Mouse (Mus musculus) midbrain, embryonic 16.5 days (tissue): ENCODE results near the gene Cobl. TPM values are rescaled to one million over a fixed set of nuclear protein-coding genes. Genes with fewer than 3 reads are reported as not detected.
A peak's percentile ranks its signal among the peaks of the same experiment; 100 is the strongest.

Experiments
- ATAC-seq: fragments of 200-750 bp; cut with Nextera tagmentation; 2 replicates; pipeline ENCODE4 v1.8.0; 2017; ENCODE audit warnings: moderate TSS enrichment
- H3K27ac ChIP-seq: fragments of 300-500 bp; sonication (generic); 2 replicates; pipeline ENCODE4 v1.5.1; 2014; ENCODE audit warnings: mild to moderate bottlenecking, low read length, mixed read lengths
- H3K27me3 ChIP-seq: fragments of 300-500 bp; sonication (generic); 2 replicates; pipeline ENCODE4 v1.6.1; 2014; ENCODE audit warnings: low read depth, low read length, mixed read lengths; ENCODE audit not compliant: control insufficient read depth, insufficient read depth
- H3K36me3 ChIP-seq: fragments of 300-500 bp; sonication (generic); 2 replicates; pipeline ENCODE4 v1.6.1; 2014; ENCODE audit warnings: mild to moderate bottlenecking, low read length, moderate library complexity, mixed read lengths; ENCODE audit not compliant: control insufficient read depth, insufficient read depth
- H3K4me1 ChIP-seq: fragments of 300-500 bp; sonication (generic); 2 replicates; pipeline ENCODE4 v1.6.1; 2014; ENCODE audit warnings: mild to moderate bottlenecking, low read length, mixed read lengths; ENCODE audit not compliant: control insufficient read depth, insufficient read depth
- H3K4me2 ChIP-seq: fragments of 300-500 bp; sonication (generic); 2 replicates; pipeline ENCODE4 v1.6.1; 2014; ENCODE audit warnings: mild to moderate bottlenecking, low read length, mixed read lengths
- H3K4me3 ChIP-seq: fragments of 300-500 bp; sonication (generic); 2 replicates; pipeline ENCODE4 v1.5.1; 2014; ENCODE audit warnings: low read depth, mild to moderate bottlenecking, low read length, moderate library complexity, mixed read lengths
- H3K9ac ChIP-seq: fragments of 300-500 bp; sonication (generic); 2 replicates; pipeline ENCODE4 v1.6.1; 2014; ENCODE audit warnings: low read depth, low read length, mixed read lengths
- H3K9me3 ChIP-seq: fragments of 300-500 bp; sonication (generic); replicated peaks from 2 replicates; pipeline ENCODE4 v1.6.1; 2014; ENCODE audit warnings: mild to moderate bottlenecking, low read length, mixed read lengths; ENCODE audit not compliant: control insufficient read depth, poor library complexity, severe bottlenecking
- WGBS: fragments of 180-500 bp; shearing (Covaris S2); extraction: QIAGEN DNeasy Blood & Tissue Kit; methylation state at CpG from one replicate; pipeline ENCODE4 v1.1.7; 2014; 5-methylcytosine and 5-hydroxymethylcytosine counted together
- polyA plus RNA-seq: library from polyadenylated mRNA; unstranded; fragments of >200 nt; fragmentation: Nextera tagmentation; extraction: Ambion mirVana; gene quantifications from 2 replicates; pipeline ENCODE4 v1.2.1, GENCODE M21; 2015

Gene Cobl
- polyA plus RNA-seq, 1 experiment from 2014 or later, result 18.3 TPM

GRCm38 (mm10) chr11:12394151-12394550 is 70.6 kb downstream of the Cobl start:
- 68% methylated on average over 3 of the region's 3 CpGs for WGBS
- H3K27me3 ChIP-seq, result no peaks in the 10 kb centered on the region
- no peak overlapping the region for H3K4me3 ChIP-seq
- no peak for ATAC-seq
- H3K4me2 ChIP-seq, result no peak overlapping the region
- H3K36me3 ChIP-seq, result no peaks in the 10 kb centered on the region
- no peaks in the 10 kb centered on the region for H3K9me3 ChIP-seq
- H3K9ac ChIP-seq, result no peak overlapping the region
- H3K27ac ChIP-seq, result no peak overlapping the region
- H3K4me1 ChIP-seq, result no peaks in the 10 kb centered on the region

DNA sequence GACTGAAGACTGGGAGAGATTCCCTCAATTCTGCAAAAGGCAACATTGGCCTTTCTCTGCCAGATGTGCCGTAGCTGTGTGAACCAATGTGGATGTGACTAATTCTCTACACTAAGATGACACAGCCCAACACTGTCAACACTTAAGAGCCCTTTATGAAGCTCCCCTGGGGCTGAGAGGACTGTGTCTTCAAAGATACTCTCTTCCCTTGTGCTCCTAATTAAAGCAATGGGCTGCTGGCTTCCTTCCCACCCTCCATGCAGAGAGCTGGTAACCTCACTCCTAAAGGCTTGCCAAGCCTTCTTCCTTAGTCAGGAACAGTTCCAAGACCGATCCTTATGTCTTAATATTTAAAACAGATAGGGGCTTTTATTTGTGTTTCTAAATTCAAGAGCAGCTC is 79.9 kb downstream of the Cobl start:
- Histone ChIP-seq H3K4me2 (no peak overlapping the region), H3K9ac (no peak overlapping the region), H3K36me3 (0 out of 2 replicates have a peak, but pooled peaks cover 2% of the 10 kb centered on the region), H3K27ac (no peak overlapping the region), H3K27me3 (no peaks in the 10 kb centered on the region), H3K4me3 (no peak overlapping the region), H3K4me1 (peaks cover 2% of the 10 kb centered on the region; the same call in 1 of the 2 replicates), H3K9me3 (no peaks in the 10 kb centered on the region)
- WGBS, result 57% methylated on average over 2 of the region's 2 CpGs
- peak; percentile 58; the same call in 1 of the 2 replicates for ATAC-seq

DNA sequence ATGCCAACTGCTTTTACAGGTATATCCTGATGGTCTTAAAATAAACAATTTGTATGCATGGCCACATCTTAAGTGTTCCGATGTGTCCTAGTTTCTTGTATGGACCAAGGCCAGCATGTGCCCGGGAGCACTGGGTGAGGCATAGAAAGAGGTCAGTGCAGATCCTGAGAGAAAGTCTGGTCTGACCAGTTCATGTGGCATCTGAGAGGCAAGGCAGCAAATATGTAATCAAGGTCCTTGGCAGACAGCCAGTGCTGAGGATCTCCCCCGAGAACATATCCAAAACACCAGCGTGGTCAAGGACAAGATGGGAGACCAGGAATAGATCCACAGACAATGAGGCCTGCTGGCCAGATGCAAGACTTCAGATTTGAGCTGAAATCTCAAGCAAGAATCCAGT is 81.8 kb downstream of the Cobl start:
- WGBS, result 83% methylated on average over 4 of the region's 4 CpGs
- Histone ChIP-seq H3K4me3 (no peak overlapping the region), H3K4me2 (no peak overlapping the region), H3K9ac (no peak overlapping the region), H3K36me3 (0 out of 2 replicates have a peak, but pooled peaks cover 2% of the 10 kb centered on the region), H3K9me3 (no peaks in the 10 kb centered on the region), H3K27me3 (no peaks in the 10 kb centered on the region), H3K27ac (no peak overlapping the region), H3K4me1 (peaks cover 2% of the 10 kb centered on the region; the same call in 1 of the 2 replicates)
- no peak for ATAC-seq

DNA sequence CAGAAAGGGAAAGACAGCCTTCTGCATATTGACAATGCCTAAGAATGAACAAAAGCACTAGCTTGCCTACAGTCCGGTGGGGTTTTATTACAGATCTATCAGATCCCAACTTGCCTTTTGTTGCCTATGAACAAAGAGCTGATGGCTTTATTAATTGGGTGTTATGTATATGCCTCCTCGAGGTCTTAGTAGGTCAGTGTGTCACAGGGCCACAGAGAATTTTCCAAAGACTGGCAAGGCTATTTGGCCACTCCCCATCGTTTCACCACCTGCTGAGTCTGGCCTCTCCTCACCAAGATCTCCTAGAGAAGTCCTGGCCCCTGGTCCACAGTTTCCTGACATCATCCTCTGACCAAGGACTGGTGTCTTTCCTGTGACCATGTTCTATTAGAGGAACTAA is 83.7 kb downstream of the Cobl start:
- Histone ChIP-seq H3K27me3 (no peaks in the 10 kb centered on the region), H3K36me3 (0 out of 2 replicates have a peak, but pooled peaks cover 2% of the 10 kb centered on the region), H3K4me2 (no peak overlapping the region), H3K4me1 (peaks cover 6% of the 10 kb centered on the region), H3K27ac (no peak overlapping the region), H3K4me3 (no peak overlapping the region), H3K9ac (no peak overlapping the region), H3K9me3 (no peaks in the 10 kb centered on the region)
- no peak for ATAC-seq
- 21% methylated on average over 3 of the region's 3 CpGs for WGBS

DNA sequence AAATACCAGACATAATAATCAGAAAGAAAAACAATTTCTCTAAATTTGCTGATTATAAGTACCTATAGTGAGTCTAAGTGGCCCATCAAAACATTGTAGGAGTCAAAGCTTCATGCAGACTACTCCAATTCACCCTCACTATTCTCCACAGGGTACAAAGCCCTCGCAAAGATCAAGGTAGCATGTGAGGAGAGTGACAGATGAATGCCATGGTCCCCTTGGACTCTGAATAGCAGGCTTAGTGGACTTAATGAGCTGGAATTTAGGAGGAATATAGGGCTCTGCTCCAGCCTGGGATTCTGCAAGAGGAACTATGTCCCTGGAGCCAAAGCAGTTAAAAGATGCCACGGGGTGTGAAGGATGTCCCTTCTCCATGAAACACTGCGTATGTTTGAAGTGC is 88.1 kb downstream of the Cobl start:
- H3K4me3 ChIP-seq, result no peak overlapping the region
- H3K9ac ChIP-seq, result no peak overlapping the region
- no peaks in the 10 kb centered on the region for H3K9me3 ChIP-seq
- no peaks in the 10 kb centered on the region for H3K27me3 ChIP-seq
- peaks cover 4% of the 10 kb centered on the region; the same call in 1 of the 2 replicates for H3K4me1 ChIP-seq
- peak; percentile 55; the same call in 1 of the 2 replicates for ATAC-seq
- 15% methylated on average over 3 of the region's 3 CpGs for WGBS
- no peaks in the 10 kb centered on the region; the same call in 1 of the 2 replicates for H3K36me3 ChIP-seq
- no peak overlapping the region for H3K27ac ChIP-seq
- no peak overlapping the region for H3K4me2 ChIP-seq

GRCm38 (mm10) chr11:12373106-12374098 is 91.4 kb downstream of the Cobl start:
- 30% methylated on average over 12 of the region's 12 CpGs for WGBS
- peak; percentile 83 for ATAC-seq
- H3K36me3 ChIP-seq, result no peaks in the 10 kb centered on the region; the same call in 1 of the 2 replicates

DNA sequence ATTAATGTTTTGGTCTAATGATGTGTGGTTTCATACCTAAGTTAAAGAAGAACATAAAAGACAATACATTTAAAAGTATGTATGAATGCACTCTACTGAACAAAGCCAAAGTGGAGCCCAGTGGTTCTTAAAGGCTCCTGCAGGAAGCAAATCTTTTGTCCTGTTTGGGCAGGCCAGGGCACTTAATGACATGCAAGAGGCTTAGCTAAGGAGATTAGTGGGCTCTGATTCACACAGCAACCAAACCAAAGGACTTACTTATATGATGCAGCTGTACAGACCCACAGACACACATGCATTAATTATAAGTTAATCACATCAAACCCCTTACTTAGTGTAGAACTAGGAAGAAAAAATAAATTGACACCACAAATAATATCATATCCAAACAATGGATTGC is 93.8 kb downstream of the Cobl start:
- Histone ChIP-seq H3K4me3 (no peak overlapping the region), H3K9ac (no peak overlapping the region), H3K9me3 (no peaks in the 10 kb centered on the region), H3K27me3 (no peaks in the 10 kb centered on the region), H3K36me3 (no peaks in the 10 kb centered on the region; the same call in 1 of the 2 replicates), H3K4me2 (no peak overlapping the region), H3K4me1 (no peaks in the 10 kb centered on the region), H3K27ac (no peak overlapping the region)
- ATAC-seq, result no peak

More at GRCm38 (mm10) chr11:12373106-12374098, 91.4 kb downstream of the Cobl start:
- H3K27me3 ChIP-seq, result no peaks in the 10 kb centered on the region
- peaks cover 4% of the 10 kb centered on the region; the same call in 1 of the 2 replicates for H3K4me1 ChIP-seq
- H3K4me3 ChIP-seq, result no peak overlapping the region
- no peak overlapping the region for H3K4me2 ChIP-seq
- no peak overlapping the region for H3K9ac ChIP-seq
- no peak overlapping the region for H3K27ac ChIP-seq
- no peaks in the 10 kb centered on the region for H3K9me3 ChIP-seq

DNA sequence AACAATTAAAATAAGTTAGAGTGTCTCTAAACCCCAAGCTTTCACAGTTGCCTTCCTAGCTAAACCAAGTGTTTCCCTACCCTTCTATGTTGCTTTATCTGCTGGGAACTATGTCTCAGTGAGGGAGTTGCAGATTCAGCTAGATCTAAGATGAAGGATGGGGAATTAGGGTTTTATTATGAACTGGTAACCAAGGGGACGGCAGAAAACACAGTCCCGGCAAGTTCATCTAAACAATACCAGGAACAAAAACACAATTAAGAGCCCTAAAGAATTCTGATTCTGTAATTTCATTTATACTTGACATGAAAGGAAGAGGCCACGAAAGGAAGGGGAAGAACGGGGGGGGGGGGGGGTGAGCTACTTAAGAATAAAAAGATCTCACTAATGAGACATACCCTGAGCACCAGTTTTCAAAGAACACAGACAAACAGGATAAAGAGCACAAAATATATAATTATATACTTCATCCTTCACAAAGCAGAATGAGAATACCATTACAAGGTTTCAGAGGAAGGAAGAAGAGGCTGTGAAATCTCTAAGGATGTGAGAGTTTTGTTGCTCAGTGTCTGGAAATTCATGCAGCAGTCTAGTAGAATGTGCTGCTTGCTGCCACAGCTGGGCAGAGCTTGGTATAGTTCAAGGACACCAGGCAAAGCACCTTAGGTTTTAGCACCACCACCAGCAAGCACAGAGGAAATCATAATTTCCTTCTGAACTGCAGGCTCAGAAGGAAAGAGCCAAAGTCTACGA is 97.2 kb downstream of the Cobl start:
- 21% methylated on average over 5 of the region's 5 CpGs for WGBS
- no peak for ATAC-seq
- H3K4me1 ChIP-seq, result no peaks in the 10 kb centered on the region
- no peaks in the 10 kb centered on the region for H3K9me3 ChIP-seq
- H3K4me2 ChIP-seq, result no peak overlapping the region
- H3K27me3 ChIP-seq, result no peaks in the 10 kb centered on the region
- H3K4me3 ChIP-seq, result no peak overlapping the region
- no peak overlapping the region for H3K27ac ChIP-seq
- no peaks in the 10 kb centered on the region for H3K36me3 ChIP-seq
- H3K9ac ChIP-seq, result no peak overlapping the region
